Mouse (Mus musculus) splenic B cell, adult 2 months (primary cell): Measurements from ENCODE around the gene Adamts15.

Experiments
- DNase-seq: peaks from one replicate; pipeline ENCODE4 v3.0.0-alpha.2; 2011; ENCODE audit warnings: low read depth, low spot score
- H3K27me3 ChIP-seq: 2 replicates; pipeline ENCODE4 v1.6.1; 2012; ENCODE audit warnings: mild to moderate bottlenecking, low read length, moderate library complexity, mixed read lengths; ENCODE audit not compliant: control insufficient read depth, poor library complexity, insufficient read depth, severe bottlenecking
- H3K36me3 ChIP-seq: 2 replicates; pipeline ENCODE4 v1.6.1; 2012; ENCODE audit warnings: mild to moderate bottlenecking, low read length, moderate library complexity, mixed read lengths; ENCODE audit not compliant: control insufficient read depth, poor library complexity, insufficient read depth, severe bottlenecking

Gene Adamts15

GRCm38 (mm10) chr9:30922197-30922894 lies at the start of gene Adamts15:
Adamts15 (minus strand) TSS chr9:30922452.
- no peak for DNase-seq
- Histone ChIP-seq H3K36me3 (no peaks in the 10 kb centered on the region), H3K27me3 (no peaks in the 10 kb centered on the region)

- Histone ChIP-seq H3K27me3 (no peaks in the 10 kb centered on the region), H3K36me3 (no peaks in the 10 kb centered on the region)
- no peak for DNase-seq
Measured at GRCm38 (mm10) chr9:30971967-30972366, 49.7 kb upstream of the Adamts15 start.

- no peak for DNase-seq
- Histone ChIP-seq H3K27me3 (no peaks in the 10 kb centered on the region), H3K36me3 (no peaks in the 10 kb centered on the region)
Measured at GRCm38 (mm10) chr9:30970001-30970400, 47.7 kb upstream of the Adamts15 start.

- H3K36me3 ChIP-seq, result no peaks in the 10 kb centered on the region
- H3K27me3 ChIP-seq, result no peaks in the 10 kb centered on the region
- no peak for DNase-seq
Measured at GRCm38 (mm10) chr9:30968130-30968529, 45.9 kb upstream of the Adamts15 start.

GRCm38 (mm10) chr9:30966881-30967280 lies 44.6 kb upstream of the Adamts15 start:
- Histone ChIP-seq H3K36me3 (no peaks in the 10 kb centered on the region), H3K27me3 (no peaks in the 10 kb centered on the region)
- no peak for DNase-seq

GRCm38 (mm10) chr9:30964685-30965084 lies 42.4 kb upstream of the Adamts15 start:
- no peaks in the 10 kb centered on the region for H3K36me3 ChIP-seq
- no peaks in the 10 kb centered on the region for H3K27me3 ChIP-seq
- no peak for DNase-seq

- H3K36me3 ChIP-seq, result no peaks in the 10 kb centered on the region
- no peak for DNase-seq
- H3K27me3 ChIP-seq, result no peaks in the 10 kb centered on the region
Measured at GRCm38 (mm10) chr9:30963780-30964179, 41.5 kb upstream of the Adamts15 start.

- no peak for DNase-seq
- Histone ChIP-seq H3K27me3 (no peaks in the 10 kb centered on the region), H3K36me3 (no peaks in the 10 kb centered on the region)
Measured at GRCm38 (mm10) chr9:30955246-30955645, 33.0 kb upstream of the Adamts15 start.

GRCm38 (mm10) chr9:30953287-30953686 lies 31.0 kb upstream of the Adamts15 start:
- Histone ChIP-seq H3K27me3 (no peaks in the 10 kb centered on the region), H3K36me3 (no peaks in the 10 kb centered on the region)
- DNase-seq, result peak; percentile 33

GRCm38 (mm10) chr9:30951461-30951860 lies 29.2 kb upstream of the Adamts15 start:
- Histone ChIP-seq H3K27me3 (no peaks in the 10 kb centered on the region), H3K36me3 (no peaks in the 10 kb centered on the region)
- no peak for DNase-seq

- no peak for DNase-seq
- Histone ChIP-seq H3K36me3 (no peaks in the 10 kb centered on the region), H3K27me3 (no peaks in the 10 kb centered on the region)
Measured at GRCm38 (mm10) chr9:30950592-30950991, 28.3 kb upstream of the Adamts15 start.

GRCm38 (mm10) chr9:30949971-30950370 lies 27.7 kb upstream of the Adamts15 start:
- no peak for DNase-seq
- no peaks in the 10 kb centered on the region for H3K27me3 ChIP-seq
- no peaks in the 10 kb centered on the region for H3K36me3 ChIP-seq

- no peaks in the 10 kb centered on the region for H3K36me3 ChIP-seq
Measured at GRCm38 (mm10) chr9:30949422-30949821, 27.2 kb upstream of the Adamts15 start.

GRCm38 (mm10) chr9:30945276-30945675 lies 23.0 kb upstream of the Adamts15 start:
- no peak for DNase-seq
- Histone ChIP-seq H3K36me3 (no peaks in the 10 kb centered on the region), H3K27me3 (no peaks in the 10 kb centered on the region)

More at GRCm38 (mm10) chr9:30949422-30949821, 27.2 kb upstream of the Adamts15 start:
- H3K27me3 ChIP-seq, result no peaks in the 10 kb centered on the region
- no peak for DNase-seq

- Histone ChIP-seq H3K27me3 (no peaks in the 10 kb centered on the region), H3K36me3 (no peaks in the 10 kb centered on the region)
- no peak for DNase-seq
Measured at GRCm38 (mm10) chr9:30944234-30944633, 22.0 kb upstream of the Adamts15 start.

GRCm38 (mm10) chr9:30943341-30943740 lies 21.1 kb upstream of the Adamts15 start:
- Histone ChIP-seq H3K27me3 (no peaks in the 10 kb centered on the region), H3K36me3 (no peaks in the 10 kb centered on the region)
- no peak for DNase-seq
